Mouse (Mus musculus): ENCODE results near the gene Grk5. TPM values are rescaled to one million over a fixed set of nuclear protein-coding genes. Genes with fewer than 3 reads are reported as not detected.
A peak's percentile ranks its signal among the peaks of the same experiment; 100 is the strongest.

Gene Grk5
- polyA plus RNA-seq, 1 experiment, result 5.8 TPM

- TF ChIP-seq POLR2A (IDR thresholded peaks at IDR 0.05; ENCODE audit: extremely low read depth, insufficient read depth, low read length) (no peak), CTCF (IDR thresholded peaks at IDR 0.05; ENCODE audit: extremely low read depth, insufficient read depth, low read length) (no peak)
- H3K4me1 ChIP-seq (ENCODE audit: control insufficient read depth, insufficient read depth, low read length), result peaks cover 7% of the 10 kb centered on the region; the same call in 1 of the 2 replicates
- H3K4me3 ChIP-seq (ENCODE audit: insufficient read depth, low read length), result no peak overlapping the region
- H3K27ac ChIP-seq (ENCODE audit: insufficient read depth, low read length), result peak overlapping the region; percentile 80; the same call in 1 of the 2 replicates
These were observed 50.4 kb downstream of the Grk5 start for GRCm38 (mm10) chr19:60939954-60940379.

- Histone ChIP-seq H3K4me1 (ENCODE audit: control insufficient read depth, insufficient read depth, low read length) (peaks cover 7% of the 10 kb centered on the region; the same call in 1 of the 2 replicates), H3K27ac (ENCODE audit: insufficient read depth, low read length) (no peak overlapping the region), H3K4me3 (ENCODE audit: insufficient read depth, low read length) (no peak overlapping the region)
- no peak for TF ChIP-seq CTCF (IDR thresholded peaks at IDR 0.05; ENCODE audit: extremely low read depth, insufficient read depth, low read length)
- no peak for TF ChIP-seq POLR2A (IDR thresholded peaks at IDR 0.05; ENCODE audit: extremely low read depth, insufficient read depth, low read length)
These were observed 51.3 kb downstream of the Grk5 start for GRCm38 (mm10) chr19:60940866-60941265.

- Histone ChIP-seq H3K27ac (ENCODE audit: insufficient read depth, low read length) (peak overlapping the region; percentile 61), H3K4me3 (ENCODE audit: insufficient read depth, low read length) (no peak overlapping the region), H3K4me1 (ENCODE audit: control insufficient read depth, insufficient read depth, low read length) (no peaks in the 10 kb centered on the region)
- TF ChIP-seq POLR2A (IDR thresholded peaks at IDR 0.05; ENCODE audit: extremely low read depth, insufficient read depth, low read length) (no peak), CTCF (IDR thresholded peaks at IDR 0.05; ENCODE audit: extremely low read depth, insufficient read depth, low read length) (no peak)
These were observed 56.3 kb downstream of the Grk5 start for GRCm38 (mm10) chr19:60945801-60946311.

GRCm38 (mm10) chr19:60946656-60947055 lies 57.1 kb downstream of the Grk5 start:
- TF ChIP-seq POLR2A (IDR thresholded peaks at IDR 0.05; ENCODE audit: extremely low read depth, insufficient read depth, low read length) (no peak), CTCF (IDR thresholded peaks at IDR 0.05; ENCODE audit: extremely low read depth, insufficient read depth, low read length) (no peak)
- H3K4me3 ChIP-seq (ENCODE audit: insufficient read depth, low read length), result no peak overlapping the region
- H3K27ac ChIP-seq (ENCODE audit: insufficient read depth, low read length), result peak overlapping the region; percentile 83

GRCm38 (mm10) chr19:60948996-60949395 lies 59.4 kb downstream of the Grk5 start:
- TF ChIP-seq CTCF (IDR thresholded peaks at IDR 0.05; ENCODE audit: extremely low read depth, insufficient read depth, low read length), result no peak
- no peak for TF ChIP-seq POLR2A (IDR thresholded peaks at IDR 0.05; ENCODE audit: extremely low read depth, insufficient read depth, low read length)
- no peak overlapping the region; the same call in 1 of the 2 replicates for H3K27ac ChIP-seq (ENCODE audit: insufficient read depth, low read length)
- H3K4me1 ChIP-seq (ENCODE audit: control insufficient read depth, insufficient read depth, low read length), result no peaks in the 10 kb centered on the region
- H3K4me3 ChIP-seq (ENCODE audit: insufficient read depth, low read length), result no peak overlapping the region

More at GRCm38 (mm10) chr19:60946656-60947055, 57.1 kb downstream of the Grk5 start:
- H3K4me1 ChIP-seq (ENCODE audit: control insufficient read depth, insufficient read depth, low read length), result no peaks in the 10 kb centered on the region

- no peak overlapping the region for H3K27ac ChIP-seq (ENCODE audit: insufficient read depth, low read length)
- no peaks in the 10 kb centered on the region for H3K4me1 ChIP-seq (ENCODE audit: control insufficient read depth, insufficient read depth, low read length)
- TF ChIP-seq POLR2A (IDR thresholded peaks at IDR 0.05; ENCODE audit: extremely low read depth, insufficient read depth, low read length) (no peak), CTCF (IDR thresholded peaks at IDR 0.05; ENCODE audit: extremely low read depth, insufficient read depth, low read length) (no peak)
- H3K4me3 ChIP-seq (ENCODE audit: insufficient read depth, low read length), result no peak overlapping the region
These were observed 60.7 kb downstream of the Grk5 start for GRCm38 (mm10) chr19:60950056-60950869.

- Histone ChIP-seq H3K27ac (ENCODE audit: insufficient read depth, low read length) (no peak overlapping the region), H3K4me1 (ENCODE audit: control insufficient read depth, insufficient read depth, low read length) (no peaks in the 10 kb centered on the region), H3K4me3 (ENCODE audit: insufficient read depth, low read length) (no peak overlapping the region)
- no peak for TF ChIP-seq CTCF (IDR thresholded peaks at IDR 0.05; ENCODE audit: extremely low read depth, insufficient read depth, low read length)
- TF ChIP-seq POLR2A (IDR thresholded peaks at IDR 0.05; ENCODE audit: extremely low read depth, insufficient read depth, low read length), result no peak
These were observed 65.6 kb downstream of the Grk5 start for GRCm38 (mm10) chr19:60955131-60955530.

GRCm38 (mm10) chr19:60955712-60956111 lies 66.2 kb downstream of the Grk5 start:
- H3K27ac ChIP-seq (ENCODE audit: insufficient read depth, low read length), result no peak overlapping the region
- TF ChIP-seq POLR2A (IDR thresholded peaks at IDR 0.05; ENCODE audit: extremely low read depth, insufficient read depth, low read length) (no peak), CTCF (IDR thresholded peaks at IDR 0.05; ENCODE audit: extremely low read depth, insufficient read depth, low read length) (no peak)
- H3K4me3 ChIP-seq (ENCODE audit: insufficient read depth, low read length), result no peak overlapping the region

GRCm38 (mm10) chr19:60956198-60956750 lies 66.7 kb downstream of the Grk5 start:
- no peak for TF ChIP-seq CTCF (IDR thresholded peaks at IDR 0.05; ENCODE audit: extremely low read depth, insufficient read depth, low read length)
- TF ChIP-seq POLR2A (IDR thresholded peaks at IDR 0.05; ENCODE audit: extremely low read depth, insufficient read depth, low read length), result no peak
- no peaks in the 10 kb centered on the region for H3K4me1 ChIP-seq (ENCODE audit: control insufficient read depth, insufficient read depth, low read length)
- H3K4me3 ChIP-seq (ENCODE audit: insufficient read depth, low read length), result no peak overlapping the region

More at GRCm38 (mm10) chr19:60955712-60956111, 66.2 kb downstream of the Grk5 start:
- no peaks in the 10 kb centered on the region for H3K4me1 ChIP-seq (ENCODE audit: control insufficient read depth, insufficient read depth, low read length)

More at GRCm38 (mm10) chr19:60956198-60956750, 66.7 kb downstream of the Grk5 start:
- H3K27ac ChIP-seq (ENCODE audit: insufficient read depth, low read length), result no peak overlapping the region

Data from cortical plate, adult 2 months (tissue).